Mouse (Mus musculus) frontal cortex, postnatal 36 days (tissue): ENCODE data around the gene Spag6.
A peak's percentile ranks its signal among the peaks of the same experiment; 100 is the strongest.

Source experiments
- DNase-seq, 2 experiments: peaks; one replicate each; pipeline ENCODE4 v3.0.0; 2022; ENCODE audit warnings: low spot score in 2 of 2

The Spag6 gene

GRCm38 (mm10) chr2:18693871-18694610 is at the start of gene Spag6:
Gene Spag6, plus strand, starts transcription at chr2:18694032.
- DNase-seq, result peak; percentile 67 to 76

- no peak for DNase-seq
Measured at GRCm38 (mm10) chr2:18648563-18648962, 45.3 kb upstream of the Spag6 start.

GRCm38 (mm10) chr2:18654821-18655220 is 39.0 kb upstream of the Spag6 start:
- no peak for DNase-seq

- DNase-seq, result no peak
Measured at GRCm38 (mm10) chr2:18664003-18664402, 29.8 kb upstream of the Spag6 start.

GRCm38 (mm10) chr2:18671041-18671440 is 22.8 kb upstream of the Spag6 start:
- no peak for DNase-seq

- peak; percentile 94 to 95 for DNase-seq
Measured at GRCm38 (mm10) chr2:18672133-18672765, 21.6 kb upstream of the Spag6 start, which contains the start of gene Commd3. Gene Commd3, plus strand, starts transcription at chr2:18672384.

GRCm38 (mm10) chr2:18672766-18673164 is 21.1 kb upstream of the Spag6 start:
- DNase-seq, result no peak

GRCm38 (mm10) chr2:18673766-18674165 is 20.1 kb upstream of the Spag6 start:
- no peak for DNase-seq

GRCm38 (mm10) chr2:18674193-18674902 is 19.5 kb upstream of the Spag6 start:
- no peak for DNase-seq

GRCm38 (mm10) chr2:18675681-18676456 is 18.0 kb upstream of the Spag6 start:
- DNase-seq, result no peak

- peak; percentile 44 to 65 for DNase-seq
Measured at GRCm38 (mm10) chr2:18676457-18676935, 17.3 kb upstream of the Spag6 start.

- DNase-seq, result peak; percentile 48 to 50
Measured at GRCm38 (mm10) chr2:18676936-18677491, 16.8 kb upstream of the Spag6 start, which contains the start of gene Bmi1. Gene Bmi1, plus strand, starts transcription at chr2:18677018.

GRCm38 (mm10) chr2:18677631-18678471 is 16.0 kb upstream of the Spag6 start:
- peak; percentile 41 to 44 for DNase-seq

- DNase-seq, result no peak
Measured at GRCm38 (mm10) chr2:18679701-18680100, 14.1 kb upstream of the Spag6 start.

GRCm38 (mm10) chr2:18680501-18680900 is 13.3 kb upstream of the Spag6 start:
- DNase-seq, result no peak

GRCm38 (mm10) chr2:18680961-18681360 is 12.9 kb upstream of the Spag6 start:
- peak; percentile 50 to 54 for DNase-seq

- DNase-seq, result no peak
Measured at GRCm38 (mm10) chr2:18684062-18684461, 9.8 kb upstream of the Spag6 start.

- DNase-seq, result no peak
Measured at GRCm38 (mm10) chr2:18686386-18686785, 7.4 kb upstream of the Spag6 start.

GRCm38 (mm10) chr2:18686826-18687519 is 6.9 kb upstream of the Spag6 start:
- no peak for DNase-seq
